Mouse (Mus musculus) adrenal gland, adult 18-20 months (tissue): Measurements from ENCODE around the gene Mef2d. TPM values are rescaled to one million over a fixed set of nuclear protein-coding genes. Genes with fewer than 3 reads are reported as not detected.

ENCODE experiments used
- DNase-seq, 2 experiments: peaks; one replicate each; pipeline ENCODE4 v3.0.0; 2021 to 2022; ENCODE audit warnings: low spot score in 2 of 2
- long read RNA-seq, 2 experiments: library from polyadenylated mRNA; stranded (forward); transcript quantifications; one replicate each; pipeline ENCODE4 v2.0.0; 2021
- total RNA-seq, 2 experiments: library from RNA; stranded (reverse); gene quantifications; 1 replicate in 1 of 2; 2 replicates in 1 of 2; pipeline ENCODE4 v1.2.3; 2021

The Mef2d gene
- 10 to 100 TPM; 83.3 to 90.7 TPM for total RNA-seq
- long read RNA-seq, experiment 1, full-length matches to known transcripts = 17 of 58 reads
- long read RNA-seq, experiment 1, partial matches to known transcripts = 15 of 58 reads
- long read RNA-seq, experiment 1, other reads (novel, unspliced or antisense) = 26 of 58 reads
- long read RNA-seq, experiment 2, full-length matches to known transcripts = 2 of 39 reads
- long read RNA-seq, experiment 2, partial matches to known transcripts = 27 of 39 reads
- long read RNA-seq, experiment 2, other reads (novel, unspliced or antisense) = 10 of 39 reads

DNA sequence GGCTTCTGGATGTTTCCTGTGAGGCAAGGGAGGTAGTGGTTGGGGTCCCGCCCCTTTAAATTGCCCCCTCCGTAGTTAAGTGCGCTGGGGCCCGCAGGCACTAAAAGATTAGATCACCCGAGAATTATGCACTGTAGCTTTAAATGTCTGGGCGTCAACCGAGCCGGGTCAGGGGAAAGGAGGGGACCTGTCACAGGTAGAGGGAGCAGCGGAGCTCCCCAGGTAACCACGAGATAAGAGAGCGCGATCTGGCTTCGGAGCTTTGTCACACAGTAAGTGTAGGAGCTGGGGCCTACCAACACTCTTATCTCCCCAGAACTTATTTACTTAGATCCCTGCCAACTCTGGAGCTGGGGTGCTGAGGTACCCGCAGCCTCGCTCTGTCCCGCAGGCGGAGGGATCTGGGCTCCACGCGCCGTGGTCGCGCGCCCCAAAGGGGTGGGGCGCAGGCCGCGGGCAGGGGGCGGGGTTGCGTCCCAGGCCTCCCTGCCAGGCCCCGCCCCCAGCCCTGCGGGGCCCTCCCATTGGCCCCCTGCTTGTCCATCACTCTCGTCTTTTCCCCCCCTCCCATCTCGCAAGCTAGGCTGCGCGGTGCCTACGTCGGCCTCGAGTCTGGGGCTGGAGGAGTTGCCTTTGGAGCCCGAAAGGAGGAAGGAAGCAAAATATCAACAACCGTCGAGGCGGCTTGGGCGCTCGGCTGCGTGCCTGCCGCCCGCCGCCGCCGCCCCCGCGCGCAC lies at the start of gene Mef2d:
Gene Mef2d, plus strand, starts transcription at position 586 of the 737 bp plus-strand sequence.
- DNase-seq = peak; percentile 93 to 95

DNA sequence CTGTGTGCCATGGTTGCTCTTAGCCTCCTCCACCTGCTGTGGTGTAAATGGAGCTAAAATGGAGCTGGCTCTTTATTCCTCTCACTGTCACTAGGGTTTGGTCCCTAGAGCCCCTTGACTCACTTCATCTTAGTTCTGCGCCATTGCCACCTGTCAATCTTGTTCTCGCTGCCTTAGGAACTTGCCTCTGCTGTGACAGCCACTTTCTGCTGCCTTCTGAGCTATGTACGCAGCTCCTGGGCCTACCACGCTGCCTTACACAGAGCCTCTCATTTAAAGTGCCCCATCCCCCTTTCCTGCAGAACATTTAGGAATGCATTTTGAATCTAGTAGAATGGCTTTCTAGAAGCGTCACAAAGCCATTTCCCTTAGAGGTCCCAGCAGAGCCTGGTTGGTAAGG lies 48.0 kb upstream of the Mef2d start:
- DNase-seq = no peak

DNA sequence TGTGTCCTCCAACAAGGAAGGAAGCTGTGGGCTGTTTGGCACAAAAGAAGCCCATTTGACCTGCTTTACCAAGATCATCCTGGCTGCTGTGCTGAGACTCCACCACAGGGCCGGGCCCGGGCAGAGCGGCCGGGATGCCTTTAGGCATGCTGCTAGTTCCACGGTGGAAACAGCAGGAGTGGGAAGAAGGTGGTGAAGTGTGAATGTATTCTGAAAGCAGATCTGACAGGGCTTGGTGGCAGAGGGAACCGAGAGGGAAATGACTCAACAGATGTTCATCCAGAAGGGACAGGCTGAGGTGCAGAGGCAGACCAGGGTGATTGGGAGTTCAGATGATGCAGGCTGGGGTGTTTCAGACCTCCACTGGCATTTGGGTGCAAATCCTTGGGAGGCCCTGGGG lies 44.5 kb upstream of the Mef2d start:
- DNase-seq = no peak

DNA sequence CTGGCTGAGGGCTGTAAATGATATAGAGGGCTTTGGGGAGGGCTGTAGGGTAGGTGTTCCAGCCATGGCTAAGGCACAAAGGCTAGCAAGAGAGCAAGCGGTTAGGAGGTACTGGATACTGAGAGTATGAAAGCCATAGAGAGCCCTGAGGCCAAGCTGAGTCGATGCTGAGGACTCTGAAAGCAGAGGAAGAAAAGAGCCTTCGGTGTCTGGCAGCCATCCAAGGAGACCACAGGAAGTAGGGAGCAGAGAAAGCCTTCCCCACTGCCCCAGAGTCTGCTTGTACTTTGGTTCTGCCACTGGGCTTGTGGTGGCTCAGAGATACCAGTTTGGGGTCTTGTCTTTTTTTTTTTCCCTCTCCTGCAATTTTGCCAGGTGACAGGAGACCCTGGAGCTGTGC lies 41.9 kb upstream of the Mef2d start:
- DNase-seq = no peak

DNA sequence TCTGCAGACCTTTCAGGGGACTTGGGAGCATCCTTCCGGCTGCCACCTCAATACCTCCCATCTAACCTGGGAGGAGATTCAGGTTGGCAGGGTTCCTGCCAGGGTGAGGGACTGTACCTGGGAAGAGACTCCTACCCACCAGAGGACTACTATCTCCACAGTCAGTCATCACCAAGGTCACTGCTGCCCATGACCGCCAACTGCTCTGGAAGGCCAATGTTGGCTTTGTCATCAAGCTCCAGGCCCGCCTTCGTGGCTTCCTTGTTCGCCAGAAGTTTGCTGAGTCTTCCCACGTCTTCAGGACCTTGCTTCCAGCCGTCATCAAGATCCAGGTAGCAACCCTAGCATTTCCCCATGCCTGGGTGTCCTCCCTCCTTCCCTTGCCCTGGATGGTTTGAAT lies 40.4 kb upstream of the Mef2d start:
- no peak for DNase-seq

DNA sequence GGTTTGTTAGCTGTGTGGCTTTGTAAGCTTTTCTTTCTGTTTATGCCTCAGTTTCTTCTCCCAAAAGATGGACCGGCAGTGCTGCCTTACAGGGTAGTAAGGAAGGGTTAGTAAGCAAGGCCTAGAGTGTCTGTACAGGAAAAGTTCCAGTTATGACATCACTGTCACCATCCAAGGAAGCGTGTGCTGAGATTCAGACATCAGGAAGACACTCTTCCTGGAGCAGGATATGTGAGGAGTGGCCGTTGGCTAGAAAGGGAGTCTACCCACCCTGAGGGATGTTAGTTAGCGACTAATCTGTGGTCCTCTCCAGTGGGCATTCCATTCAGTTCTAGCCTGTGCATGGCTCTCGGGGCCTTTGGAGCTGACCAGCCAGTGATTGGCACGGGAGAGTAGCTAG lies 40.0 kb upstream of the Mef2d start:
- no peak for DNase-seq

DNA sequence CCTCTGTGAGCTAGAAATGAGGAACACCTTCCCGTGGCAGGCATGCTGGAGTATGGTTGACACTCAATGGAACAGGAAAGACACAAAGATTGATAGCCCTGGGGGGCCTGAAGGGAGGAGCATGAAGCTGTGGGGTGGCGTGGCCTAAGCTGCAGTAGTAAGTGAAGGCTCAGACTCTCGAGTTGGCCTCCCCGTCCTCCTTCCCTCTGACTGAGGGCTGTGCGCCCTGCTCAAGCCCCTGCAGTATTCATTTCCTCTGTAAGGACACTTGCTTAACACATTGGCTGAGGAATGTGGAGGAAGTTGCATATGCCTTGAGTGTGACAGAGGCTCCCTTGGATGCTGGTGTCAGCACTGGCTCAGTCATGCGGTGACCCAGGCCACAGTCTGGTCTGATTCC lies 39.6 kb upstream of the Mef2d start:
- no peak for DNase-seq

DNA sequence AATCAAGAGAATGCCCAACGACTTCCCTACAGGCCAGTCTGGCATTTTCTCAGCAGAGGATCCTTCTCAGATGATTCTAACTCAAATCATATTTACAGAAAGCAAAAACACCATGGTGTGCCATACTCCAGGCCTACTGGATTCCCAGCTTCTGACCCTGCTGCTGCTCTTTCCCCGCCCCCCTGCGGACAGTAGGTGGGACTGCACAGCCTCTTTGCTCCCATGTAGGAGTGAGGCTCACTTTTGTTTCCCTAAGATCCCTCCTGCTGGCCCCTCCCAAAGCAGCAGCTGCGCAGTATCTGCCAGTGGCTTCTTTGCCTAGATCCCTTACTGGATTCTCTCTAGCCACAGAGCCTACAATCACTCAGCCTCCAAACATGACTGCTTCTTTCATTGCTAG lies 36.0 kb upstream of the Mef2d start:
- DNase-seq = no peak

DNA sequence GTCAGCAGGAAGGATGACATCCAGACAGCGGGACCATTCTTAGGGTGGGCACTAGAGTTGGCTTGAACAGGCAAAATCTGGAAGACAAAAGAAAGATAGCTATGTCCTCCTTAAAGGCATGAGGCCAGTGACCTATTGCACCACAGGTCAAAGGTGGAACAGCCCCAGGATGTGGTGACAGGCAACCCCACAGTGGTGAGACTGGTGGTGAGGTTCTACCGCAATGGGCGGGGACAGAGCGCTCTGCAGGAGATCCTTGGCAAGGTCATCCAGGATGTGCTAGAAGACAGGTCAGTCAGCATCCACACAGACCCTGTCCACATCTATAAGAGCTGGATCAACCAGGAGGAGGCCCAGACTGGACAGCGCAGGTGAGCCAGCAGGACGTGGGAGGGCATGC lies 33.0 kb upstream of the Mef2d start:
- no peak for DNase-seq

DNA sequence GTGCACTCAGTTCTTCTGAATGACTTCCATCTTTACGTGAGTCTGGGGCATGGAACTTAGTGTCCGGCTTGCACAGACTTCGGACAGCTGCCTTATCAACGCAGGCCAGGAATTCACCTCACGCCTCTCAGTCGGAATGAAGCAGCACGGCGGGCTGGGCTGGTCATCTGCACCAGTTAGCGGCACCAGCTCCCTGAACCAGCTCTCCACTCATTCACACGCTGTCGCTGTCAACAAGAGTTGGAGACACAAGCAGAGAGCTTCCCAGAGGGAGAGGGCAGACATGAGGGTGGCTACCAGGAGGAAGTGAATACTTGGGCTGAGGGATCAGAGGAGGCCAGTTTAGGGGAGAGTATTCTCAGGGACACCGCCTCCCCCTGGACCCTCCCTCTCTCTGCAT lies 27.8 kb upstream of the Mef2d start:
- no peak for DNase-seq

DNA sequence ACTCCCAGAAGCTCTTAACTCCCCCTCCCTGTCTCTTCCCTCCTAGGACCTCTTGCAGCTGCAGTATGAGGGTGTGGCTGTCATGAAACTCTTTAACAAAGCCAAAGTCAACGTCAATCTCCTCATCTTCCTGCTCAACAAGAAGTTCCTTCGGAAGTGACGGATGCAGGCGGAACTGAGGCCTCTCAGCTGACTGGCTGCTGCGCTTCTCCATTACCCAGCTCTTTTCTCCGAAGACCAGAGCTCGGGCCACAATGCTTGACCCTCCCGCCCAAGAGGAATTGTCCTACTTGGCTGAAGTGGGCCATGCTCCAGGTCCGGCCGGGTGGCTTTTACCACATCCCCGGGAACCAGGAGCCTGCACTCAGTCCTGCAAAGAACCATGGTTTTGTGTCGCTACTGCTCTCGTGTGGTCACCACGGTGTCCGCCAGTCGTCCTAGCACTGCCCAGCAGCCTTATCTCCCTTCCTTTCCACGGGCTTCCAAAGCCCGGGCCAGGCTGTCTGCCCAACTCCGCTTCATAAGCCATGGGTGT lies 22.0 kb upstream of the Mef2d start:
- no peak for DNase-seq

DNA sequence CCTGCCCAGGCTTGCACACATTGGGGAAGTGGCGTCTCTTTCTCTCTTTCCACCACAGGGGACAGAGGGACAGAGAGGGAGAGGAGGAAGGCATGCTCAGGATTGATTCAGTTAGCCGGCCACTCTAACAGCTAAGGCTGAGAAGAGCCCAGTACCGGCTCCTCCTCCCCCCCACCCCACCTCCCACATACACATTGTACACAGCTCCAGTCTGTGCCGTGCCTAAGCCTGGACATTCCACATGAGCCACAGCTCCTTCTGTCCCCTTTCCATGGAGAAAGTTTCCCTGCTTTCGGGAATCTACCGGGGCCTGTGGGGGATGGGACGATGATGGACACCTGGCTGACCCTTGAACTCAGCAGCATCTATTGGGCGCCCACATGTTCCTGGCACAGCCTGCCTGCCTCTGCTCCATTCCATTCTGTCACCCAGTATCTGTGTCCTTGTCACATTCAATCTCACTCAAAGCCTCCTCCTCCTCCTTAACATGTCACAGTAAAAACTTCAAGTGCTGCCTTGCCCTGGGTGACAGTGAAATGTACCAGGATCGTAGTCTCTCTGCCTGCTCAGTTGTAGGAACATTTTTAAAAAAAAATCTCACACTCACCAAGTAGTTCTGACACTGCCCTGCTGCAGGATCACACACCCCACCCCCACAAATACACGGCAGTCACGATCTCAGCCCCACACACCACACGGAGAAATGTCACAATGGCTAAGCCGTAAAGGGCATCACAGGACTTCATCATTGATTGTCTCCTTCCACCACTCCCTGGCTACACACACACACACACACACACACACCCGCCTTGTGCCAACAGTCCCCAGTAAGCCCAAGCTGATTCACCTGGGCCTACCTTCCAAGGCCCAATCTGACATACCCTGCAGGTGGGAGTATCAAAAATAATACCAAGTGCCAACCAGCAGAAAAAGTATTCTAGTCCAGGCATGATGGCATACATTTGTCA lies 20.7 kb upstream of the Mef2d start:
- no peak for DNase-seq

DNA sequence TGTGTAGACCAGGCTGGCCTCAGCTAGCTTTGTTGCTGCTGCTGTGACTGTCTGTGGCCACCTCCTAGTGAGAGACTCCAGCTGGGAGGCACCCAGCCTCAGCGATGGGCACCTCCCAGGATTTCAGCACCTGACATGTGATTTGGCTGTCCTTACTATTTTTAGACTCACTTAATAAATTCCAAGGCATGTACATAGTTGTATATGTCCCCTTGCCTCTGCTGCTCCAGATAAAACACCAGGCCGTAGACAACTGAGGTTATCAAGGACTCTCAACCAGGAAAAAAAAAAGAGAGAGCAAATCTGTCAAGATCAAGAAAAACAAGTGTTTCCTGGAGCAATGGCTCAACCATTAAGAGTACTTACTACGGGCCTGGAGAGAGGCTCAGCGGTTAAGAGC lies 17.0 kb upstream of the Mef2d start:
- no peak for DNase-seq

DNA sequence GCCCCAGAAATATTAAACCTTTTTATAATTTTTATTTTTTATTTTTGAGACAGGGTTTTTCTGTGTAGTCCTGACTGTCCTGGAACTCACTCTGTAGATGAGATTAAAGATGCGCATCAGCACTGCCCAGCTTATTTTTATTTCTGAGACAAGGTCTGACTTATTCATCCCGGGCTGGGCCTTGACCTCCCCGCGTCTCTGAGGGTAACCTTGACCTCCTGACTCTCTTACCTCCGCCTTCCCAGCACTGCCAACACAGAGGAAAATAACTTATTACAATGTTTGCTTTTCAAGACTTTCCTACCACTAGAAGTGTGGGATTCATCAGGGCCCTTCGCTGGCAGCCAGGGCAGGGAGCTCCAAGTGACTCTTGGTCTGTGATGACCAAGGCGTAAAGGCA lies 16.0 kb upstream of the Mef2d start:
- peak in 1 of 2 experiments; percentile 25 for DNase-seq

DNA sequence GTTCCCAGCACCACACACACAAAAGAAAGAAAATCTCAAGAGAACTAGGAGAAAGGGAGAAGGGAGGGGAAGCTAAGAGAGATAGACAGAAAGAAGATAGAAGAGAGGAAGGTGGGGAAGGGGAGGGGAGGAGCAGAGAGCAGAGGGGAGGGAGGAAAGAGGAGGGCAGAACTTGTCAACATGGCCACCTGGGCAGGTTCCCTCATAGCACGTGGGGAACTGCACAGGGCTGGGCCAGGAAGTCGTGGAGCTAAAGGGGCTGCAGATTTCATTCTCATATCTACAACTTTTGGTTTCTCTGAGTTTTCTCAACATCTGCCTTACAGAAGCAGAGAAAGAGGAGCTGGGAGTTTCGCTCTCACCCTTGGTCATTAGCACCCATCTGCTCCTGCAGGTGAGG lies 14.5 kb upstream of the Mef2d start:
- DNase-seq = no peak

DNA sequence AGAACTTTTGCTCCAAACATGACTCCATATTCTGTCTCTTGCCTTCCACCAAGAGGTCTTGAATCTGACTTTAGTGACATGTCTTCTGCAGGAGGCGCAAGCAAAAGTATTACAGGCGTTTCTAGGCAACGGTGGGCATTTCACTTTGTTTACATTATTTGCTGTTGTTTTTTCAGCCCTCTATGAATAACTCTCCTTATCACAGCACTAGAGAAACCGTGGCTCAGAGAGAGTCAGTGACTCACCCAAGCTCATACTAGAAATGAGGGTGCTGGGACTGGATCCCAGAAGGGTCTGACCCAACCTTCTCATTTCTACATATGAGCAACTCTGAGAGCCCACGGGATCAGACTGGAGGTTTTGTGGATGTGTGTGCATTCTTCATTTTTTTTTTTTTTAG lies 14.1 kb upstream of the Mef2d start:
- no peak for DNase-seq

DNA sequence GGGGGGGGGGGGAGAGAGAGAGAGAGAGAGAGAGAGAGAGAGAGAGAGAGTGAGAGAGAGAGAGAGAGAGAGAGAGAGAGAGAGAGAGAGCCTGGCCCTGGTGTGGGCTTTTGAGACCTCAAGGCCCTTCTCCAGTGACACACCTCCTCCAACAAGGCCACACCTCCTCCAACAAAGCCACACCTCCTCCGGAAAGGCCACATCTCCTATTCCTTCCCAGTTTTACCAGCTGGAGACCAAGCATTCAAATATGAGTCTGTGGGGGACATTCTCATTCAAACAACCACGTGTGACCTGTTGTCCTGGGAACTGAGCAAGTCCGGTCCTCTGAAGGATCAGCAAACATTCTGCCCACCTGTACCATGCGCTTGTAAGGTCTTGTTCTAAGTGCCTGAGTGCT lies 13.2 kb upstream of the Mef2d start:
- no peak for DNase-seq

DNA sequence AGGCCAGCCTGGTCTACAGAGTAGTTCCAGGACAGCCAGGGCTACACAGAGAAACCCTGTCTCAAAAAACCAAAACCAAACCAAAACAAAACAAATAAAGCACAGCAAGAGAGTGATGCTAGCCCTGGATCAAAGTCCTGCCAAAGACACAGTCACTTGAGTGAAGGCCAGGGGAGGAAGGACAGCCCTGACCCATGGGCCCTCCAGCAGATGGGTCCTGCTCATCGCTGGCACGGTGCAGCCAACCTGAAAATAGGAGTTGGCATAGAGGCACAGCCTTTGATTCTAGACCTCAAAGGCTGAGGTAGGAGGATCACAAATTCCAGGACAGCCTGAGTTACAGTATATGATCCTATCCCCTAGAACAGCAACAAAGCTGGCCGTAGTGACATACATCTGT lies 11.1 kb upstream of the Mef2d start:
- no peak for DNase-seq

DNA sequence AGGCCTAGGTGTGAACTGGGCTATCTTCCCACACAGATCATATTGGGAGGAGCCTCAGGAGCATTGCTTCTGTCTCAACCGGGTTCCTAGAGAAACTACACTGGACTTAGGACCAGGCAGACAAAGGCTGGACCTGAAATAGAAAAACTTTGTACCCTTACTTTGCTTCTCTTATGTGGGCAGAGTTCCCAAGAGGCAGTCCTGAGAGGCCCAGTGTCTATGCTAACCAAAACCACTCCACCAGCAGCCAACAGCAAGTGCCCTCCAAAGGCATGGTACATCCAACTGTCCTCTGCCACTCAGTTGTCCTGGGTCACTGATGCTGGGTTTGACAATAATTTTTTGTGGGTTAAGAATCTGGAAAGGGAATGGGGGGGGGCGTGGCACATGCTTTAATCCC lies 9.7 kb upstream of the Mef2d start:
- no peak for DNase-seq

DNA sequence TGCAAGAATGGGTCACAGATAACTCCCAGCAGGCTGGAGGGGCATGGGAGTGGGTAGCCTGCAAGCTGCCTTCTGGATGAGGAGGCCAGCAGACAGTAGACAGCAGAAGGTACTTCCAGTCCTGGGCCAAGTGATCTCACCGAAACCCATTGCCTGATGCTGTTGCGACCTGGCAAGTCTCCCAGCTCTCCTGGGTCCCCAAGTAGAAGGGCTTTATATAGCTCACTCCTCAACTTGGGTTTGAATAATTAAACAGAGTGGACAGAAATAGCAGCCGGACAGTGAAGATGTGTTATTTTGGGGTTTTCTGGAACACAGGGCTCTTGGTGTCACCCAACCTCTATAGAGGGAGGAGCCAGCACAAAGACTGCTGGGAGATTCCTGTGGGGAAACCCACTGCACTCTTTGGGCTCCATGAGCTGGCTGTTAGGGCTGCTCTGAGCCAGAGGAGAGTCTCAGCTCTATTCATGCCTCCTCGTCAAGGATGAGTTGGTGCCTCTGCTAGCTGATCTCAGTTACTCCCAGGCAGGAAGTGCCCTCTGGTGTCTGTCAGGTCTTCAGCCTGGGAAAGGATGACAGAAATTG lies 8.9 kb upstream of the Mef2d start:
- no peak for DNase-seq

DNA sequence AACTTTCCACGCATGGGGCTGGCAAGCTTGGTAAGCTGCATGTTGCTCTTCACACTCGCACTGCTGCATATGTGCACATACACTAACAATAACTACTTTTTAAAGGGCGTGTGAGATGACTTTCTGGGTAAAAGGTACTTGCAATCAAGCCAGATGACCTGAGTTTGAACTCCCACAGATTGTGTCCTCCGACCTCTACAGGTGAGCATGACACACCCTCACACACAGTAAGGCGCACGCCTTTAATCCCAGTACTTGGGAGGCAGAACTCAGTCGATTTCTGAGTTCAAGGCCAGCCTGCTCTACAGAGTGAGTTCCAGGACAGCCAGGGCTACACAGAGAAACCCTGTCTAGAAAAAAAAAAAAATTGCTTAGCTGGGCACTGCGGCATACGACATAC lies 5.8 kb upstream of the Mef2d start:
- DNase-seq = no peak
